Mouse (Mus musculus) kidney, adult 2 months (tissue): ENCODE data around the gene Ica1.

ENCODE experiments used
- CTCF ChIP-seq: fragments of 200-500 bp; conservative IDR thresholded peaks from 2 replicates; pipeline ENCODE4 v1.5.1; 2011; ENCODE audit warnings: low read depth, mild to moderate bottlenecking, control low read depth, low read length, moderate library complexity, mixed read lengths; ENCODE audit not compliant: insufficient read depth, insufficient read length
- POLR2A ChIP-seq: fragments of 200-500 bp; IDR thresholded peaks from one replicate; pipeline ENCODE4 v1.6.1; 2011; ENCODE audit warnings: low read depth, low read length, control low read depth

GRCm38 (mm10) chr6:8631362-8631761 is 146.9 kb downstream of the Ica1 start:
- no peak for TF ChIP-seq CTCF
- TF ChIP-seq POLR2A, result no peak
